Mouse (Mus musculus): ENCODE results near the gene Gstt1.
"Not testable (repeated sequence)": the region's sequence is repeated elsewhere in the genome, so short reads cannot be mapped to it uniquely, and the experiment has no call there.

Gene Gstt1

GRCm38 (mm10) chr10:75818641-75819040 is 20.3 kb upstream of the Gstt1 start:
- DNase-seq (ENCODE audit: low read depth, low spot score), result no peak

DNA sequence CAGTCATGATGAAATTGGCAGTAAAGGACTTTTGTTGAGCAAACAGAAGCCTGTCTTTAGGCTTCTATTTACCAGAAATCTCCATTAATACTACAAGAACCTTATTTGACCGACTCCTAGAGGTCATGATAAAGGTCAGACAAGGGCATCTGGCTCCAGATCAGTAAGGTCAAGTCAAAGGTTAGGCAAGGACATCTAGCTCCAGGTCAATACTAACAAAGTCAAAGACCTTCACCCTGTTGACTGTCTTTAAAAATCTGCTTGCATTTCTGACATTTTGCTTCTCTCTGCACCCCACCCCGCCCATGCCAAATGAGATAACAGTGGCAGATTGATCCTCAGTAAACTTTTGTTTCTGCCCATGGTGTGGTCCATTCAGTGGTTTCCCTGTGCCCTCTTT is 5.8 kb upstream of the Gstt1 start:
- no peak for DNase-seq (ENCODE audit: low read depth, low spot score)

GRCm38 (mm10) chr10:75797619-75798175 is 687 bp downstream of the Gstt1 start:
- no peak for DNase-seq (ENCODE audit: low read depth, low spot score)

- DNase-seq (ENCODE audit: low read depth, low spot score), result no peak
These were observed 1.5 kb downstream of the Gstt1 start for GRCm38 (mm10) chr10:75796731-75797516.

DNA sequence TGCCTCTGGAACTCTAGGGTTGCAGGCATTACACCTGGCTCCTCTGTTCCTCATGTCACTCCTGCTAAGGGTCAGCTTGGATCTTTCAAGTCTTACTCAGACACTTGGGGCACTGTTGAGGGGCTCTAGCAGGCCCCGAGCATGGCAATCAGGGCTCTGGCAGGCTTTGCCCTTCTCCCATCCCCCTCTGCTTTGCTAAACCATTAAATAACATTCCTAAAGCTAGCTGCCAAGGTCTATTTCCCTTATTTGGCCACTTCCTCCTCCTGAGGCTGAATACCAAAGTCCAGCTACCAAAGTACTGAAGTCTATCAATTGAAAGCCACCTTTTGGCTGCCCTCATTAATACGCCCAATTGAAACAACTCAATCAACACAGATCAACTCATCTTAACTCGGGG is 3.5 kb downstream of the Gstt1 start:
- DNase-seq (ENCODE audit: low read depth, low spot score), result no peak

GRCm38 (mm10) chr10:75790773-75791172 is 7.6 kb downstream of the Gstt1 start:
- no peak for DNase-seq (ENCODE audit: low read depth, low spot score)

GRCm38 (mm10) chr10:75789841-75790240 is 8.5 kb downstream of the Gstt1 start:
- no peak for DNase-seq (ENCODE audit: low read depth, low spot score)

DNA sequence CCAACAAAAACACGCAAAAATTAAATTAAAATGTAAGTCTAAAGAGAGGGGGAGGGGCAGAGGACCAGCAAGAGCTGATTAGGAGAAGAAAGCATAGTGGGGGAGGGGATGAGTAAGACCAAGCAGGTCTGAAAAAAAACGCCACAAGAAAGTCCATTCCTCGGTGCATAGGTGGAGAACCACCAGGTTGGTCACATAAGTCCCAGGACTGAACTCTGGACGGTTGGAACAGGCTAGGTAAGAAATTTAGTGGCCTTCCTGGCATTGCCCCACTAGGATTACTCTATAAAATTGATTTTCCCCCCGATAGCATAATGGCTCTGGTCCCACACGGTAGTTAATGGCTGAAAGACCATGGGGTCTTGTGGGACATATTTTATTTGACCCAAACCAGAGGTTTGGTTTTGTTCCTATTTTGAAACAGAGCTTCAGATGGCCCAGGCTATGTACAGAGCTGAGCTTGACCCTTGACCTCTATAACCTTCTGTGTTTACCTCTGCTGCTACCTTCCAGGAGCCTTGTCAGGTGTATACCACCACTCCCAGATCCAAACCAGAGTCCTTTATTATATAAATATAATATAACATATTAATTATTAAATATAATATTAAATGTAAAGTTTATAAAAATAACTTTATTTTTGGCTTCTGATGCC is 9.2 kb downstream of the Gstt1 start:
- no peak for DNase-seq (ENCODE audit: low read depth, low spot score)

DNA sequence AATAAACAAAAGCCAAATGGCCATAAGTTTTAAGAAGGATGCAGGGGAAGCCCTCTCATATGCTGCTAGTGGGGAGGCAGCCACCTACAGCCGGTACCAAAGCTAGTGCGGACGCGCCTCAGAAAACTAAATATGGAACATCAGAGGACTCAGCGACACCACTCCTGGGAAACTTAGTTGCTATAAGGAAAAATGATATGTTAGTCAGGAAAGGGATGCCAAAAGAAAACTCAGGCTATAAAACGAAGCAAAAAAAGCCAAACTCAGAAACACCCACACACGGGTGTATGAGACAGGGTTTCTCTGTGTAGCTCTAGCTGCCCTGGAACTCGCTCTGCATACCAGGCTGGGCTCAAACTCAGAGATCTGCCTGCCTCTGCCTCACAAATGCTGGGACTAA is 10.1 kb downstream of the Gstt1 start:
- no peak for DNase-seq (ENCODE audit: low read depth, low spot score)

DNA sequence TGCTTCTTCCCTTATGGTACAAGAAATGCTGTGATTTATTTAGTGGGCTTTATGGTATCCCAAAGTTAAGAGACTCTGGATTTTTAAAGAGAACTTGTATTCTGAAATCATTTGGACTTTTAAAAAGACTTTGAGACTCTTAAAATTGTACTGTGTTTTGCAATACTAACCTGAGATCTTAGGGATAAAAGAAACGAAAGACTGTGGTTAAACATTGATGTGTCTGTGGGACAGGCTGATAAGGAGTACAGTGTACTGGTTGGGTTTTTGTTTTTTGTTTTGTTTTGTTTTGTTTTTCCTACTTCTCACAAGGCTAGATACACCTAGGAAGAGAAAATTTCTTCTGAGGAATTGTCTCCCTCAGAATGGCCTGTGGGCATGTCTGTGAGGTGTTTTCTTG is 12.9 kb downstream of the Gstt1 start:
- DNase-seq (ENCODE audit: low read depth, low spot score), result no peak

DNA sequence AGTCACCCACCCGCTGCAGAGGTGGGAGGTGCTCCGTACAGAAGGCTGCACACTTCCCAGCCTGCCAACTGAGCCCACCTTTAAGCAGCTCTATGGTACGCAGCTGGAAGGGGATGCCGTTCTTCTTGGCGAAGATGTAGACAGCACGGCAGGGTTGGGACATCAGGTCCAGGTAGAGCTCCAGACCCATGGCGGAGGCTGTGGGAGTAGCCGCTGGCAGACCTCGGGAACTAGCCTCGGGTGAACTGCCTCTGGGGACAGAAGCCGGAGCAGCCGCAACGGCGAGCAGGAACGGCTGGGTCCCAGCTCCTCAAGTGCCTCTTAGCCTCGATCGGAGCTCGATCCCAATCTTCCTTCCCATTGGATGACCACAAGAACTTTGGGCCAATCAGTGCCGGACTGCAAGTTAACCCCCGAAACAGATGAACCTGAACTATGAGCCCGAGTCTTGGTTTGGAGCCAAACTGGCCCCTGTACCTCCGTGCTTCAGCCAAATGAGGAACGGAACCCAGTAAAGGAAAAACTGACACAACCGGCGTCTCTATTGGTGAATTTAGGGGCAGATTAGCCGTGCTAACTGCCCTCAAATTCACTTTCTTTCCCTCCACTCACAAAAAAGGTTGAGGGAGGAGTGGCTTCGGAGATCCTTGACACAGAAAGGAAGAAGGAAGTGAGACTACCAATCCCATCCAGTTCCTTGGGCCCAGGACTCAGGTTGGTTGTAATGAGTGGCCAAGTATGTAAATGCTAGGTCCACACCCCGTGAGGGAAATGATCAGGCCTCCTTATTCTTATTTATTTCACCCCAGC is 17.4 kb downstream of the Gstt1 start, which contains the start of the genes Gm20441 and Gstt3:
Gm20441 (minus strand) TSS at position 186 of the 810 bp plus-strand sequence.
Gstt3 (minus strand) TSS at position 646 of the 810 bp plus-strand sequence.
- no peak for DNase-seq (ENCODE audit: low read depth, low spot score)

GRCm38 (mm10) chr10:75779206-75780174 is 18.9 kb downstream of the Gstt1 start:
- no peak for DNase-seq (ENCODE audit: low read depth, low spot score)

- no peak for DNase-seq (ENCODE audit: low read depth, low spot score)
These were observed 20.5 kb downstream of the Gstt1 start for GRCm38 (mm10) chr10:75777885-75778284.

- no peak for DNase-seq (ENCODE audit: low read depth, low spot score)
These were observed 21.8 kb downstream of the Gstt1 start for GRCm38 (mm10) chr10:75776562-75776961.

- no peak for DNase-seq (ENCODE audit: low read depth, low spot score)
These were observed 23.8 kb downstream of the Gstt1 start for GRCm38 (mm10) chr10:75774587-75774986.

DNA sequence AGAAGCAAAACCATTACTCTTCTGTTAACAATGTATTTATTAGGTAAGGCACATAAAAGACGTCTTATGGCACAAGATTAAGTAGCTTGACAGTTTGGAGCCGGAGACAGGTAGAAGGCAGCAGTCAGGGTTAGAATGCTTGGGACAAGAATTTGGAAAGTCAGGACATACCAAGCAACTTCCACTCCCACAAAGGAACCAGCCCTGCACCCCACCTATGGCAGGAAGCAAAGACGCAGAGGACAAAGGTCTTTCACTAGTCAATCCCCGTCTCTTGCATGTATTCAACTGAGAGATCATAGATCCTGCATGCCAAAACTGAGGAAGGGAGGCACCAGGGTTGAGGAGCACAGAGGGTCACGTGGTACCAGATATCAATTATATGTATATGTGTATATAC is 24.3 kb downstream of the Gstt1 start:
- no peak for DNase-seq (ENCODE audit: low read depth, low spot score)

- peak; percentile 92 for DNase-seq (ENCODE audit: low read depth, low spot score)
These were observed 25.4 kb downstream of the Gstt1 start, which contains the start of gene Ddt for GRCm38 (mm10) chr10:75772795-75773664. TSS of gene Ddt (minus strand) at chr10:75773414.

GRCm38 (mm10) chr10:75767756-75768155 is 30.6 kb downstream of the Gstt1 start:
- DNase-seq (ENCODE audit: low read depth, low spot score), result not testable (repeated sequence)

DNA sequence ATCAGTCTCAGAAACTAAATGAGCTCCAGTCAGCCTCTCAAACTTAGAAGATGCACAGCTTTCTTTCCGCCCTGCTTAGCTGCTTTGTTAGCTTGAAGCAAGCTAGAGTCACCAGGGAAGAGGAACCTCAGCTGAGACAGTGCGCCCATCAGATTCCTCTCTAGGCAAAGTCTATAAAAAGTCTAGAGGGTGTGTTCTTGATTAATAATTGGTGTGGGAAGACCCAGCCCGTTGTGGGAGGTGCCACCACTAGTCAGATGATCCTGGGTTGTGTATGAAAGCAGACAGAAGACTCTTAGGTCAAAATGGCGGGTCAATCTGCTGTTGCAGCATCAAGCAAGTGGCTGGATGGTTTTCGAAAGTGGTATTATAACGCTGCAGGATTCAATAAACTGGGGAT is 31.5 kb downstream of the Gstt1 start:
- DNase-seq (ENCODE audit: low read depth, low spot score), result no peak

All from retina, adult 2 months (tissue).